32 mouse cellular contexts compared by ENCODE assay signal in genomic region chr10:78473434-78473833, GRCm38 (mm10). TPM values are rescaled to one million over a fixed set of nuclear protein-coding genes. Genes with fewer than 3 reads are reported as not detected.
"Had no signal": no experiment of that assay in that cellular context is flagged by ENCODE, and none has a peak within 500 bp of the region (broad histone marks: within the 10 kb centered on the region; RNA-seq: fewer than 3 reads in every experiment).

No protein-coding gene starts in this region.

- ATAC-seq: intestine, postnatal 0 days had no signal

- H3K36me3 ChIP-seq: liver, embryonic 13.5 days had no signal

- DNase-seq: layer of hippocampus, postnatal 36 days; liver, embryonic 13.5 days; lung, adult 2 months; lung, postnatal 14 days; lung, postnatal 4 days; midbrain, embryonic 14.5 days; right cerebral cortex, adult 18-20 months; right cerebral cortex, postnatal 14 days; right cerebral cortex, postnatal 4 days; thymus, adult 2 months; thymus, postnatal 14 days; thymus, postnatal 4 days had no signal

- H3K9ac ChIP-seq: liver, embryonic 13.5 days had no signal

- H3K4me3 ChIP-seq: left cerebral cortex, adult 2 months; liver, embryonic 13.5 days had no signal

- H3K4me1 ChIP-seq: liver, embryonic 13.5 days had no signal

- H3K27ac ChIP-seq: left cerebral cortex, adult 2 months; liver, embryonic 13.5 days; stomach, postnatal 0 days had no signal

- H3K9me3 ChIP-seq: liver, embryonic 13.5 days had no signal

- H3K4me2 ChIP-seq: liver, embryonic 13.5 days; midbrain, embryonic 11.5 days had no signal

RNA-seq across cellular contexts. Expression of gene Olfr1358, which starts 43.8 kb away (rescaled TPM):
- total RNA-seq: layer of hippocampus, adult 8-10 months; layer of hippocampus, postnatal 10 days; layer of hippocampus, postnatal 36 days; left cerebral cortex, adult 2 months; left cerebral cortex, postnatal 10 days; left cerebral cortex, postnatal 36 days; liver, adult 2 months; megakaryocyte progenitor cell, adult 5-6 weeks; megakaryocyte-erythroid progenitor cell, adult 5-6 weeks; midbrain, postnatal 0 days had no signal
- polyA plus RNA-seq: intestine, embryonic 14.5 days; intestine, postnatal 0 days; limb, embryonic 11.5 days; limb, embryonic 14.5 days; liver, adult 2 months; liver, embryonic 13.5 days; liver, embryonic 16.5 days; lung, adult 2 months; lung, embryonic 16.5 days; midbrain, embryonic 11.5 days; midbrain, embryonic 14.5 days; midbrain, postnatal 0 days; neural tube, embryonic 11.5 days; neural tube, embryonic 14.5 days; stomach, embryonic 14.5 days; stomach, postnatal 0 days had no signal
